Mouse (Mus musculus) MEL (cell line): ENCODE data around the gene Fam155a. TPM values are rescaled to one million over a fixed set of nuclear protein-coding genes. Genes with fewer than 3 reads are reported as not detected.

Source experiments
- DNase-seq: peaks from one replicate; pipeline ENCODE4 v3.0.0; 2011; ENCODE audit warnings: low read depth, low spot score
- H3K27ac ChIP-seq: 2 replicates; pipeline ENCODE4 v1.5.1; 2012; ENCODE audit warnings: low read depth, mild to moderate bottlenecking, control low read depth, low read length, moderate library complexity; ENCODE audit not compliant: control insufficient read depth
- H3K27me3 ChIP-seq, 2 experiments: fragments of 150-350 bp in 1 of 2; sonication (generic) in 1 of 2; 2 replicates each; pipeline ENCODE4 v1.6.1; 2012; ENCODE audit warnings: low read length in 2 of 2, mild to moderate bottlenecking in 2 of 2, improper control_type of control experiment in 1 of 2, moderate library complexity in 1 of 2; ENCODE audit not compliant: insufficient read depth in 2 of 2, control insufficient read depth in 1 of 2
- H3K36me3 ChIP-seq, 2 experiments: 2 replicates each; pipeline ENCODE4 v1.6.1; 2012 to 2014; ENCODE audit warnings: low read length in 2 of 2, improper control_type of control experiment in 1 of 2, inconsistent platforms in 1 of 2, mild to moderate bottlenecking in 1 of 2; ENCODE audit not compliant: insufficient read depth in 2 of 2, control insufficient read depth in 1 of 2
- H3K4me1 ChIP-seq, 2 experiments: fragments of 150-350 bp in 1 of 2; sonication (generic) in 1 of 2; 2 replicates each; pipeline ENCODE4 v1.6.1; 2012; ENCODE audit warnings: low read length in 2 of 2, improper control_type of control experiment in 1 of 2, mild to moderate bottlenecking in 1 of 2; ENCODE audit not compliant: insufficient read depth in 2 of 2, control insufficient read depth in 1 of 2
- H3K4me3 ChIP-seq, 2 experiments: fragments of 150-350 bp in 1 of 2; sonication (generic) in 1 of 2; 2 replicates each; pipeline ENCODE4 v1.5.1; 2012; ENCODE audit warnings: low read depth in 2 of 2, low read length in 2 of 2, mild to moderate bottlenecking in 2 of 2, moderate library complexity in 2 of 2, control low read depth in 1 of 2, improper control_type of control experiment in 1 of 2; ENCODE audit not compliant: control insufficient read depth in 1 of 2, insufficient read depth in 1 of 2
- H3K79me2 ChIP-seq: 2 replicates; pipeline ENCODE4 v1.6.1; 2012; ENCODE audit warnings: mild to moderate bottlenecking, low read length, moderate library complexity; ENCODE audit not compliant: control insufficient read depth, poor library complexity, insufficient read depth
- H3K9ac ChIP-seq: 2 replicates; pipeline ENCODE4 v1.6.1; 2012; ENCODE audit warnings: low read depth, mild to moderate bottlenecking, control low read depth, low read length, moderate library complexity; ENCODE audit not compliant: control insufficient read depth, poor library complexity, severe bottlenecking
- H3K9me3 ChIP-seq: fragments of 150-350 bp; sonication (generic); replicated peaks from 2 replicates; pipeline ENCODE4 v1.6.1; 2012; ENCODE audit warnings: mild to moderate bottlenecking, low read length, improper control_type of control experiment, moderate library complexity; ENCODE audit not compliant: insufficient read depth
- CHD1 ChIP-seq: IDR thresholded peaks from 2 replicates; pipeline ENCODE4 v1.6.1; 2012; ENCODE audit warnings: low read depth, mild to moderate bottlenecking, inconsistent platforms, low read length, improper control_type of control experiment
- CHD2 ChIP-seq: IDR thresholded peaks from 2 replicates; pipeline ENCODE4 v1.6.1; 2011; ENCODE audit warnings: low read length, improper control_type of control experiment
- CTCF ChIP-seq, 3 experiments: IDR thresholded peaks in 2 of 3; conservative IDR thresholded peaks in 1 of 3; 2 replicates each; pipeline ENCODE4 v1.5.1; 2011 to 2012; ENCODE audit warnings: low read length in 3 of 3, low read depth in 2 of 3, mild to moderate bottlenecking in 2 of 3, improper control_type of control experiment in 1 of 3, inconsistent platforms in 1 of 3, mixed read lengths in 1 of 3, moderate library complexity in 1 of 3; ENCODE audit not compliant: control insufficient read depth in 1 of 3, insufficient read depth in 1 of 3, poor library complexity in 1 of 3, severe bottlenecking in 1 of 3
- E2F4 ChIP-seq: IDR thresholded peaks from 2 replicates; pipeline ENCODE4 v1.6.1; 2011; ENCODE audit warnings: low read depth, low read length, improper control_type of control experiment, borderline replicate concordance
- ELF1 ChIP-seq: IDR thresholded peaks from 2 replicates; pipeline ENCODE4 v1.6.1; 2014; ENCODE audit warnings: low read depth, mild to moderate bottlenecking, inconsistent platforms, low read length, improper control_type of control experiment, moderate library complexity
- EP300 ChIP-seq, 2 experiments: IDR thresholded peaks; 2 replicates each; pipeline ENCODE4 v1.6.1; 2011; ENCODE audit warnings: improper control_type of control experiment in 2 of 2, low read length in 2 of 2, low read depth in 1 of 2, mild to moderate bottlenecking in 1 of 2
- GATA1 ChIP-seq: IDR thresholded peaks from 2 replicates; pipeline ENCODE4 v1.6.1; 2011; ENCODE audit warnings: low read depth, low read length, improper control_type of control experiment
- HCFC1 ChIP-seq: IDR thresholded peaks from 2 replicates; pipeline ENCODE4 v1.6.1; 2012; ENCODE audit warnings: low read depth, mild to moderate bottlenecking, inconsistent platforms, low read length, improper control_type of control experiment, moderate library complexity
- MAFK ChIP-seq: IDR thresholded peaks from 2 replicates; pipeline ENCODE4 v1.6.1; 2011; ENCODE audit warnings: low read depth, mild to moderate bottlenecking, low read length, improper control_type of control experiment, borderline replicate concordance
- MXI1 ChIP-seq: IDR thresholded peaks from 2 replicates; pipeline ENCODE4 v1.6.1; 2011; ENCODE audit warnings: mild to moderate bottlenecking, low read depth, low read length, improper control_type of control experiment
- MYB ChIP-seq: IDR thresholded peaks from 2 replicates; pipeline ENCODE4 v1.6.1; 2011; ENCODE audit warnings: mild to moderate bottlenecking, low read depth, low read length, improper control_type of control experiment
- POLR2AphosphoS5 ChIP-seq: IDR thresholded peaks from 2 replicates; pipeline ENCODE4 v1.6.1; 2012; ENCODE audit warnings: low read depth, borderline replicate concordance, mild to moderate bottlenecking, inconsistent platforms, low read length, moderate library complexity, mixed read lengths
- SIN3A ChIP-seq: IDR thresholded peaks from 2 replicates; pipeline ENCODE4 v1.6.1; 2012; ENCODE audit warnings: low read length, improper control_type of control experiment, inconsistent platforms
- TAL1 ChIP-seq: IDR thresholded peaks from 2 replicates; pipeline ENCODE4 v1.6.1; 2012; ENCODE audit warnings: mild to moderate bottlenecking, inconsistent platforms, low read length, moderate library complexity, mixed read lengths
- TBP ChIP-seq: IDR thresholded peaks from 2 replicates; pipeline ENCODE4 v1.8.0; 2011; ENCODE audit warnings: low read depth, low read length, improper control_type of control experiment
- ZKSCAN1 ChIP-seq: IDR thresholded peaks from 2 replicates; pipeline ENCODE4 v1.6.1; 2012; ENCODE audit warnings: low read depth, mild to moderate bottlenecking, inconsistent platforms, low read length, improper control_type of control experiment, moderate library complexity
- ZMIZ1 ChIP-seq: IDR thresholded peaks from 2 replicates; pipeline ENCODE4 v1.6.1; 2012; ENCODE audit warnings: low read depth, mild to moderate bottlenecking, inconsistent platforms, low read length, improper control_type of control experiment, moderate library complexity
- polyA plus RNA-seq, 2 experiments: library from polyadenylated mRNA; stranded (reverse) in 1 of 2; unstranded in 1 of 2; fragments of >175 nt in 1 of 2; fragments of >200 nt in 1 of 2; gene quantifications; 2 replicates each; pipeline versions ENCODE4 v1.2.1 to v1.2.4; 2012; ENCODE audit warnings: low replicate concordance in 2 of 2, low read depth in 1 of 2; ENCODE audit not compliant: insufficient read length in 2 of 2, insufficient read depth in 1 of 2, missing spikeins in 1 of 2
- total RNA-seq: library from RNA; depleted of rRNA; stranded (reverse); fragments of 300-350 nt; gene quantifications from 2 replicates; pipeline ENCODE4 v1.2.3, GENCODE M21; 2012

The Fam155a gene
- total and polyA plus RNA-seq, 3 experiments, result not detected

DNA sequence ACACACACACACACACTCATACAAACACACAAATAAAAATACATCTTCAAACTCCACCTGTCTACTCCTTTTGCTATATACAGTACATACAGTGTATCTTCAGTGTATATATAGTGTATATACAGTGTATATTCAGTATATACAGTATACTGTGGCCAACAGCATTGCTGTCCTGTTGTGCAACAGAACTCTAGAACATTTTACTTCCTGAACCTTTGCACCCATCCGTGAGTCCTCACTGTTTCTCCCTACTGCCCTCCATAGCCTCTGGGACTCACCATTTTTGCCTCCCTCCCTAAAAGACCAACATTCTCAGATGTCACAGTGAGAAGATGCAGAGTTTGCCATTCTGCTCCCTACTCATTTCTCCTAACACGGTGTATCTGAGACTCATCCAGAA, 347.8 kb downstream of the Fam155a start:
- Histone ChIP-seq H3K27me3 (no peaks in the 10 kb centered on the region), H3K27ac (no peak overlapping the region)
- TF ChIP-seq HCFC1, result no peak
- no peak for TF ChIP-seq E2F4
- no peak for TF ChIP-seq ZKSCAN1
- TF ChIP-seq ZMIZ1, result no peak
- no peak for TF ChIP-seq TBP
- no peak for TF ChIP-seq SIN3A
- no peak for TF ChIP-seq GATA1
- TF ChIP-seq EP300 (IDR thresholded peaks at IDR 0.05; ENCODE audit: low read depth in 1 of 2, low read length in 2 of 2), result no peak
- TF ChIP-seq MYB, result no peak
- TF ChIP-seq POLR2AphosphoS5, result no peak
- TF ChIP-seq CHD1, result no peak
- TF ChIP-seq, all 39 proteins: peak for 0
- H3K9ac ChIP-seq, result no peak overlapping the region
- no peak for DNase-seq
- H3K9me3 ChIP-seq, result no peaks in the 10 kb centered on the region
- H3K36me3 ChIP-seq, result no peaks in the 10 kb centered on the region
- H3K4me1 ChIP-seq, result no peaks in the 10 kb centered on the region
- no peaks in the 10 kb centered on the region for H3K79me2 ChIP-seq
- H3K4me3 ChIP-seq, result no peak overlapping the region

DNA sequence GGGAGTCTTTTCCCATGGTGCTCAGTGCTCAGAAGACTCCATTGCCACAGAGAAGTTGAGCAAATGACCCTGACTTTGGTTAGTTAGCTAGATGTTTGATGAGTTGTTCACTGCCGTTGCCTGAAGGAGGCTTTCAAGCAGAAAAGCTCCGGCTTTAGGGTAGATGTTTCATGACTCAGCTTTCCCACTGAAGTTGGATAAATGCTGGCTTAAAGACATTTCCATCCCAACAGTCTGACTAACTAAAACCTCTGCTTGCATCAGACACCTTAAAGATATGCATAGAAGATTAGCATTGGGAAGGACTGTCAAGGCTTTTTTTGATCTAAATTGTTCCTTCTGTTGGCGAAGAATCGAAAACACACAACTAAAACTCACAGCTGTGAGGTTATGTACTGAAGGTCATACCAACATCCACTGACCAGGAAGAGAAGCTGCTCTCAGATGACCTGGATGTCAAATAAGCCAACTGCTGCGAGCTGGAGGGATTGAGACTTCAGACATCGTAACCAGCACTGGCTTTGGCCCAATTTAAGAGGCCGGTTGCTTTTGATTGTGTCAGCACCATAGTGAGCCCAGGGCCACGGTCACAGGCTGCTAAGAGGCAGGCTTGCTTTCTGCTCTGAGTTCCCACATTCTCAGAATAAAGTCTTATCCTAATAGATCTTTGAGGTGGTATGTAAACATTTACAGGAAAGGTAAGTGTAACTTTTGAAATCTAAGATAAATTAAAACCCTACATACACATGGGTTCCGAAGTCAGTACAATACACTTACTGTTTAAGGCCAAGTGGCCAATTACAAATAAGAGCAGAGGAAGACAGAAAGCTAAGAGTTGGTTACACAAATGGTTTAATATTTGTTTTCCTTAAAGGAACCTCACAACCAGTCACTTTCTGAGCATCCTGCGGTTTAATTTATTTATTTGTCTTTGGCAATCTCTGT, 351.8 kb downstream of the Fam155a start:
- no peaks in the 10 kb centered on the region for H3K79me2 ChIP-seq
- no peak overlapping the region for H3K9ac ChIP-seq
- no peak for TF ChIP-seq ZKSCAN1
- H3K27ac ChIP-seq, result no peak overlapping the region
- no peaks in the 10 kb centered on the region for H3K36me3 ChIP-seq
- H3K27me3 ChIP-seq, result no peaks in the 10 kb centered on the region
- no peaks in the 10 kb centered on the region for H3K9me3 ChIP-seq
- DNase-seq, result no peak
- H3K4me1 ChIP-seq, result no peaks in the 10 kb centered on the region
- no peak overlapping the region for H3K4me3 ChIP-seq

- Histone ChIP-seq H3K4me1 (no peaks in the 10 kb centered on the region), H3K27ac (no peak overlapping the region), H3K79me2 (no peaks in the 10 kb centered on the region), H3K4me3 (no peak overlapping the region)
- no peak for DNase-seq
- TF ChIP-seq MXI1 (no peak), CHD2 (no peak), TAL1 (no peak), HCFC1 (no peak), ZKSCAN1 (no peak), POLR2AphosphoS5 (no peak), ZMIZ1 (no peak), CTCF (IDR thresholded peaks at IDR 0.05 in 2 of 3, conservative IDR thresholded peaks at IDR 0.05 in 1 of 3; ENCODE audit: control insufficient read depth in 1 of 3, insufficient read depth in 1 of 3, low read depth in 2 of 3, low read length in 3 of 3, poor library complexity in 1 of 3, severe bottlenecking in 1 of 3) (no peak), ELF1 (no peak), EP300 (IDR thresholded peaks at IDR 0.05; ENCODE audit: low read depth in 1 of 2, low read length in 2 of 2) (no peak), MAFK (no peak), CHD1 (no peak)
- TF ChIP-seq, all 39 proteins: peak for 0
- no peak overlapping the region for H3K9ac ChIP-seq
- no peaks in the 10 kb centered on the region for H3K27me3 ChIP-seq
- no peaks in the 10 kb centered on the region for H3K9me3 ChIP-seq
- H3K36me3 ChIP-seq, result no peaks in the 10 kb centered on the region
Observed at GRCm38 (mm10) chr8:9416189-9416588, 354.8 kb downstream of the Fam155a start.
